Mouse (Mus musculus) CH12.LX (cell line): ENCODE measurements around the gene Bmp6. TPM values are rescaled to one million over a fixed set of nuclear protein-coding genes. Genes with fewer than 3 reads are reported as not detected.

Experiments
- DNase-seq: peaks from one replicate; pipeline ENCODE4 v3.0.0-alpha.2; 2013; ENCODE audit errors: extremely low read depth
- H3K27ac ChIP-seq: 2 replicates; pipeline ENCODE4 v1.5.1; 2012; ENCODE audit warnings: low read depth, mild to moderate bottlenecking, control low read depth, moderate library complexity; ENCODE audit not compliant: insufficient read depth
- H3K27me3 ChIP-seq: replicated peaks from 2 replicates; pipeline ENCODE3; 2012; ENCODE audit warnings: inconsistent platforms
- H3K36me3 ChIP-seq, 2 experiments: replicated peaks in 1 of 2; 2 replicates each; pipeline versions ENCODE3 to v1.6.1; 2012; ENCODE audit warnings: inconsistent platforms in 1 of 2, low read length in 1 of 2, mild to moderate bottlenecking in 1 of 2, mixed read lengths in 1 of 2, moderate library complexity in 1 of 2; ENCODE audit not compliant: control insufficient read depth in 1 of 2, insufficient read depth in 1 of 2
- H3K4me1 ChIP-seq, 2 experiments: 2 replicates each; pipeline ENCODE4 v1.6.1; 2012; ENCODE audit warnings: inconsistent platforms in 1 of 2, moderate library complexity in 1 of 2; ENCODE audit not compliant: insufficient read depth in 2 of 2, control insufficient read depth in 1 of 2
- H3K4me2 ChIP-seq: 2 replicates; pipeline ENCODE4 v1.6.1; 2012; ENCODE audit warnings: low read depth, mild to moderate bottlenecking, control low read depth; ENCODE audit not compliant: poor library complexity, insufficient read depth, severe bottlenecking
- H3K4me3 ChIP-seq, 3 experiments: fragments of 150-350 bp in 1 of 3; sonication (generic) in 1 of 3; replicated peaks in 1 of 3; 2 replicates each; pipeline versions ENCODE3 to v1.5.1; 2011 to 2012; ENCODE audit warnings: low read depth in 2 of 3, low read length in 2 of 3, mild to moderate bottlenecking in 2 of 3, moderate library complexity in 2 of 3, control low read depth in 1 of 3, improper control_type of control experiment in 1 of 3, inconsistent platforms in 1 of 3, mixed read lengths in 1 of 3; ENCODE audit not compliant: poor library complexity in 1 of 3
- H3K79me2 ChIP-seq: replicated peaks from 2 replicates; pipeline ENCODE4 v1.6.1; 2012; ENCODE audit warnings: mild to moderate bottlenecking, moderate library complexity; ENCODE audit not compliant: control insufficient read depth, poor library complexity, insufficient read depth, severe bottlenecking; ENCODE audit errors: extremely low read depth
- H3K9ac ChIP-seq: 2 replicates; pipeline ENCODE4 v1.6.1; 2012; ENCODE audit warnings: low read depth, mild to moderate bottlenecking, control low read depth, moderate library complexity; ENCODE audit not compliant: insufficient read depth
- H3K9me3 ChIP-seq: replicated peaks from 2 replicates; pipeline ENCODE3; 2012; ENCODE audit warnings: low read length, inconsistent platforms, mixed read lengths
- CHD1 ChIP-seq: IDR thresholded peaks from 2 replicates; pipeline ENCODE4 v1.6.1; 2012; ENCODE audit warnings: low read depth, low read length, improper control_type of control experiment, inconsistent platforms
- CHD2 ChIP-seq: IDR thresholded peaks from 2 replicates; pipeline ENCODE4 v1.6.1; 2011; ENCODE audit warnings: low read length, improper control_type of control experiment
- ELF1 ChIP-seq: IDR thresholded peaks from 2 replicates; pipeline ENCODE4 v1.6.1; 2014; ENCODE audit warnings: low read depth, mild to moderate bottlenecking, inconsistent platforms, low read length, improper control_type of control experiment
- EP300 ChIP-seq: IDR thresholded peaks from 2 replicates; pipeline ENCODE4 v1.6.1; 2011; ENCODE audit warnings: low read length, improper control_type of control experiment
- ETS1 ChIP-seq: conservative IDR thresholded peaks from 2 replicates; pipeline ENCODE4 v1.6.1; 2012; ENCODE audit warnings: low read depth, mild to moderate bottlenecking, inconsistent platforms, low read length, improper control_type of control experiment, moderate library complexity
- JUN ChIP-seq: IDR thresholded peaks from 2 replicates; pipeline ENCODE4 v1.6.1; 2011; ENCODE audit warnings: low read depth, mild to moderate bottlenecking, low read length, improper control_type of control experiment, moderate library complexity; ENCODE audit not compliant: insufficient read depth
- JUND ChIP-seq: conservative IDR thresholded peaks from 2 replicates; pipeline ENCODE4 v1.6.1; 2011; ENCODE audit warnings: low read depth, low read length, improper control_type of control experiment
- KAT2A ChIP-seq: IDR thresholded peaks from 2 replicates; pipeline ENCODE4 v1.6.1; 2012; ENCODE audit warnings: low read length, improper control_type of control experiment, inconsistent platforms; ENCODE audit not compliant: insufficient replicate concordance
- MAZ ChIP-seq: IDR thresholded peaks from 2 replicates; pipeline ENCODE4 v1.6.1; 2012; ENCODE audit warnings: low read depth, mild to moderate bottlenecking, inconsistent platforms, low read length, improper control_type of control experiment, moderate library complexity
- MEF2A ChIP-seq: IDR thresholded peaks from 2 replicates; pipeline ENCODE4 v1.6.1; 2014; ENCODE audit warnings: low read depth, mild to moderate bottlenecking, inconsistent platforms, low read length, improper control_type of control experiment, borderline replicate concordance
- MXI1 ChIP-seq: IDR thresholded peaks from 2 replicates; pipeline ENCODE4 v1.6.1; 2011; ENCODE audit warnings: mild to moderate bottlenecking, low read depth, low read length, improper control_type of control experiment
- RAD21 ChIP-seq: IDR thresholded peaks from 2 replicates; pipeline ENCODE4 v1.6.1; 2011; ENCODE audit warnings: low read depth, mild to moderate bottlenecking, low read length, improper control_type of control experiment, moderate library complexity
- SMC3 ChIP-seq: IDR thresholded peaks from 2 replicates; pipeline ENCODE4 v1.6.1; 2011; ENCODE audit warnings: low read depth, low read length, improper control_type of control experiment
- ZNF384 ChIP-seq: IDR thresholded peaks from 2 replicates; pipeline ENCODE4 v1.6.1; 2012; ENCODE audit warnings: low read depth, low read length, improper control_type of control experiment, inconsistent platforms
- dilution Hi-C: fragments of 300-500 bp; cut with MboI; formaldehyde crosslinking; loops from 2 replicates; pipeline ENCODE4 v1.14.3; 2020; ENCODE audit warnings: low sequenced_read_pairs; ENCODE audit not compliant: extremely low pct_unique_long_range_greater_than_20kb, extremely low pct_ligation_motif_present
- in situ Hi-C: fragments of 300-500 bp; cut with MboI; formaldehyde crosslinking; loops from 3 replicates; pipeline ENCODE4 v1.14.3; 2019; ENCODE audit warnings: low sequenced_read_pairs, low pct_ligation_motif_present, low pct_unique_long_range_greater_than_20kb, mixed read lengths
- polyA plus RNA-seq: library from polyadenylated mRNA; unstranded; fragments of >175 nt; gene quantifications from 2 replicates; pipeline ENCODE4 v1.2.1, GENCODE M21; 2012; ENCODE audit warnings: low read depth; ENCODE audit not compliant: insufficient read length
- total RNA-seq, 2 experiments: library from RNA; depleted of rRNA; stranded (reverse); fragments of 300-350 nt in 1 of 2; fragments of >200 nt in 1 of 2; gene quantifications; 2 replicates each; pipeline ENCODE4 v1.2.3; 2012 to 2014

Bmp6 gene
- total and polyA plus RNA-seq, 3 experiments, result 0.16 to 3.5 (median 0.77) TPM

DNA sequence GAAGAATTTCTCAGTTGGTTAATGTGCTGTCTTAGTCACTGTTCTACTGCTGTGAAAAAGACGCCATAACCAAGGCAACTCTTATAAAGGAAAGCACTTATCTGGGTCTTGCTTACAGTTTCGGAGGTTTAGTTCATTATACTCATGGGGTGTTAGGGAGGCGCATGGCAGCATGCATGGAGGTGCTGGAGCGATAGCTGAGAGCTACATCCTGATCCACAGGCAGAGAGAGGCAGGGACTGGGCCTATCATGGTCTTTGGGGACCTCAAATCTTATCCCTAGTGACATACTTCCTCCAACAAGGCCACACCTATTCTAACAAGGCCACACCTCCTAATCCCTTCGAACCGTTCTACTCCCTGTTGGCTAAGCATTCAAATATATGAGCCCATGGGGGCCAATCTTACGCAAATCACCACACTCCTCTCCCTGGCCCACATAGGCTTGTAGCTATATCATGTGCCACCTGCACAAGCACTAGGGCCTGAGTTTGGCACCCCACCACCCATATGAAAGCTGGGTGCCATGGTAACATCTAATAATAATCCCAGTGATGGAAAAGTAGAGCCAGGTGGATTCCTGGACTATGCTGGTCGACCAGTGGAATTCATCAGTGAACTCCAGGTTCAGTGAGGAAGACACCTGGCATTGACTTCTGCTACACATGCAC lies 198.7 kb downstream of the Bmp6 start:
- Histone ChIP-seq H3K36me3 (no peaks in the 10 kb centered on the region), H3K4me2 (no peak overlapping the region), H3K9ac (no peak overlapping the region), H3K4me3 (no peak overlapping the region), H3K9me3 (peaks cover 2% of the 10 kb centered on the region), H3K27me3 (no peaks in the 10 kb centered on the region), H3K79me2 (no peaks in the 10 kb centered on the region), H3K4me1 (peaks cover 16 to 50% of the 10 kb centered on the region in 2 experiments), H3K27ac (no peak overlapping the region)
- DNase-seq, result no peak
- dilution Hi-C loops (no loop called here), in situ Hi-C loops (no loop called here)
- TF ChIP-seq MXI1 (no peak), RAD21 (no peak), KAT2A (no peak), ELF1 (no peak)

DNA sequence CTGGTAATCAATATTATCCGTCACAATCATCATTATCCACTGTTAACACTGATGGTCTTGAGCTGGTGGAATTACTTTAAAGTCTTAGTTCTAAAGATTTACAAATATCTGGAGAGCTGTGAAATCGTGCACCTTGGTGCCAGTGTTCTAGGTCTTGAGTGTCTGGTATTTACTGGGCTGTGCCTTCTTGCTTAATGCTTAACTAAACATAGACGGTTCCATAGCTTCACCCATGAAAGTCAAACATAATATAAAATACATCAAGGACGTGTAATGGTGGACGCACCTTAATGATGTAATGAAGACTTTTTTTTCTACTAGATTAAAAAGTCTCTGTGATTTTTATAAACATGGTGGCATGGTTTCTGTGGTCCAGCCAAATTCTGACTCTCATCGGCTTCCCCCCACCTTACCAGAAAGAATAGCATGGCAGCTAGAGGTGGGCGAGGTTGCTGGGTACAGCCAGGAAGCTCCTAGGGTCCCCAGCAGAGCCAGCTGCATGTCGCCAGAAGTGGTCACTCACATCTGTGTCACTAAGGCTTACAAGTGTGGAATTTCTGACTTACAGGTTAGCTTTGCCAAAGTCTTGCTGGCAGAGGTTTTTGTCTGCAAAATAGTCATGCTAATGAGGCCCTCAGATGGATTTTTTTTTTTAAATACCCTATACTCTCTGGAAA lies 200.0 kb downstream of the Bmp6 start:
- Histone ChIP-seq H3K9me3 (peaks cover 2% of the 10 kb centered on the region), H3K4me1 (peaks cover 18 to 50% of the 10 kb centered on the region in 2 experiments), H3K9ac (no peak overlapping the region), H3K27me3 (no peaks in the 10 kb centered on the region), H3K27ac (no peak overlapping the region), H3K4me2 (no peak overlapping the region), H3K4me3 (no peak overlapping the region), H3K79me2 (no peaks in the 10 kb centered on the region), H3K36me3 (no peaks in the 10 kb centered on the region)
- in situ Hi-C loops, result no loop called here
- dilution Hi-C loops, result no loop called here
- DNase-seq, result no peak
- no peak for TF ChIP-seq SMC3
- 0 out of 2 replicates have a peak, but pooled peaks have one; percentile 19 for TF ChIP-seq EP300
- TF ChIP-seq KAT2A, result no peak
- TF ChIP-seq ETS1, result peak; percentile 24; the same call in 1 of the 2 replicates
- TF ChIP-seq ZNF384, result peak; percentile 50
- no peak for TF ChIP-seq JUN

DNA sequence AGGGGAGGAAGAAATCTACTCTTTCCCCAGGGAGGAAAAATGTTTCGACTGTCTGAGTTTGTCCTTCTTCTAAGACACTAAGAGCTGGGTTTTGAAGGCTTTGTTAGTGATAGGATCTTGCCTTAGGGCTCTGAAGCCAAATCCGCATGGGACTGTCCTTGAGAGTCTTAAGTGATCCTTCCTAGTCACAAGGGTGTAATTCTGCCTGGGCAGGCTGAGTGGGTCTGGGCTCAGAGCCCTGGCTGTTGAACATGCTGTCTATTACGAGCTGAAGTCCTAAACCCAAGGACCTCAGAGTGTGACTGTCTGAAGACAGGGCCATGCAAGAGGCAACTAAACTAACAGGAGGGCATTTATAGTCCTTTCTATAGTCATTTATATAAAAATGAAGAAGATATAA lies 200.6 kb downstream of the Bmp6 start:
- H3K4me3 ChIP-seq, result no peak overlapping the region
- TF ChIP-seq JUND (no peak), EP300 (0 out of 2 replicates have a peak, but pooled peaks have one; percentile 1), MAZ (no peak), CHD1 (no peak), RAD21 (no peak), CHD2 (no peak), MEF2A (no peak)
- TF ChIP-seq, all 38 proteins: peak for 1
- H3K9me3 ChIP-seq, result peaks cover 2% of the 10 kb centered on the region
- H3K36me3 ChIP-seq, result no peaks in the 10 kb centered on the region
- dilution Hi-C loops, result no loop called here
- H3K4me2 ChIP-seq, result no peak overlapping the region
- H3K27me3 ChIP-seq, result no peaks in the 10 kb centered on the region
- no peaks in the 10 kb centered on the region for H3K79me2 ChIP-seq
- no peak for DNase-seq
- in situ Hi-C loops, result no loop called here
- H3K4me1 ChIP-seq, result peaks cover 15 to 50% of the 10 kb centered on the region in 2 experiments
- H3K9ac ChIP-seq, result no peak overlapping the region
- no peak overlapping the region for H3K27ac ChIP-seq
